Mouse (Mus musculus) spleen, adult 2 months (tissue): Measurements from ENCODE around the gene Zfp326.

Experiments used
- CTCF ChIP-seq: fragments of 200-500 bp; IDR thresholded peaks from 2 replicates; pipeline ENCODE4 v1.5.1; 2011; ENCODE audit warnings: mild to moderate bottlenecking, inconsistent platforms; ENCODE audit not compliant: insufficient read depth, insufficient read length, insufficient replicate concordance; ENCODE audit errors: extremely low read depth
- POLR2A ChIP-seq: fragments of 200-500 bp; IDR thresholded peaks from 2 replicates; pipeline ENCODE4 v1.6.1; 2011; ENCODE audit warnings: low read depth, low read length, inconsistent platforms

- no peak for TF ChIP-seq POLR2A
- no peak for TF ChIP-seq CTCF
Measured at GRCm38 (mm10) chr5:105847726-105848125, 28.6 kb upstream of the Zfp326 start.
